Mouse (Mus musculus) ES-Bruce4 (cell line): Measurements from ENCODE around the gene Zfp575.

ENCODE experiments used
- CTCF ChIP-seq: IDR thresholded peaks from one replicate; pipeline ENCODE4 v1.8.1; 2011; ENCODE audit warnings: low read depth, low read length
- POLR2A ChIP-seq: IDR thresholded peaks from one replicate; pipeline ENCODE4 v1.8.1; 2011; ENCODE audit warnings: low read length; ENCODE audit not compliant: insufficient read depth

GRCm38 (mm10) chr7:24566206-24566605 lies 21.2 kb downstream of the Zfp575 start:
- no peak for TF ChIP-seq POLR2A
- TF ChIP-seq CTCF: no peak
